Mouse (Mus musculus): ENCODE results near the gene Olfr839-ps1. TPM values are rescaled to one million over a fixed set of nuclear protein-coding genes. Genes with fewer than 3 reads are reported as not detected.

Olfr839-ps1 gene
- polyA plus RNA-seq (2017; shearing (Covaris generic)) = 0.05 TPM

DNA sequence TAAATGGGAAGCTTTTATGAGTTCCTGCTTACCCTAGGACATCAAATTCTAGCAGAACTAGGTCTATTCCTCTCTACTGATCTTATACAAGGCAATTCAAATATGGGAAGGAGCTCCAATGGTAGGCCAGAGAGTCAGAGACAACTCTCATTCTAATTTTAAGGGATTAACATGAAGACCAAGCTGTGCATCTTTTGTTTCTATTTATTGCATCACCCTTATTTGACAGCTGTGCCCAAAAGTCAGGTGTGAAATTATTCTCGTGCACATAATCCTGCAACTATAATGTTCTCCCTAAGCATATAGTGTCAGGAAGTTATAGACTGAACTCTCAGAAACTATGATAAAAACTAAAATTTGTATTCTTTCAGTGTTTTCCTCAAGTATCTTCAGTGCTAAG is at the start of gene Olfr839-ps1:
Gene Olfr839-ps1 (minus strand): TSS at position 101 of the 400 bp plus-strand sequence.

GRCm38 (mm10) chr9:19136017-19136416 is 41.1 kb downstream of the Olfr839-ps1 start, which contains the start of gene Olfr837:
Gene Olfr837 (plus strand): TSS chr9:19136317.

GRCm38 (mm10) chr9:19120082-19120481 is 57.0 kb downstream of the Olfr839-ps1 start, which contains the start of gene Olfr836:
Gene Olfr836 (plus strand): TSS chr9:19120382.

Other genes starting within 250 kb of the Olfr839-ps1 start
- not detected for gene Olfr832, start 240.2 kb downstream of the Olfr839-ps1 start, polyA plus RNA-seq (2017; shearing (Covaris generic))
- gene Olfr834, start 189.3 kb downstream of the Olfr839-ps1 start, polyA plus RNA-seq (2017; shearing (Covaris generic)) = not detected
- not detected for gene Olfr835, start 144.6 kb downstream of the Olfr839-ps1 start, polyA plus RNA-seq (2017; shearing (Covaris generic))
- gene Olfr836, start 56.9 kb downstream of the Olfr839-ps1 start, polyA plus RNA-seq (2017; shearing (Covaris generic)) = not detected
- gene Olfr837, start 41.0 kb downstream of the Olfr839-ps1 start, polyA plus RNA-seq (2017; shearing (Covaris generic)) = not detected
- 0.04 TPM for gene Olfr843, start 74.7 kb upstream of the Olfr839-ps1 start, polyA plus RNA-seq (2017; shearing (Covaris generic))
- gene Olfr844, start 139.0 kb upstream of the Olfr839-ps1 start, polyA plus RNA-seq (2017; shearing (Covaris generic)) = not detected
- not detected for gene Olfr845, start 159.1 kb upstream of the Olfr839-ps1 start, polyA plus RNA-seq (2017; shearing (Covaris generic))
- not detected for gene Olfr846, start 186.7 kb upstream of the Olfr839-ps1 start, polyA plus RNA-seq (2017; shearing (Covaris generic))
- not detected for gene Olfr847, start 201.4 kb upstream of the Olfr839-ps1 start, polyA plus RNA-seq (2017; shearing (Covaris generic))

All from CD4-positive, CD25-positive, alpha-beta regulatory T cell (primary cell).